Mouse (Mus musculus) MEL (cell line): ENCODE measurements at regions not wholly inside any gene's neighbourhood (a gene's known extent, or its start where the extent isn't known, plus 50 kb on each side); places are given as distances from the start of the nearest gene placed in this dataset.

Experiments
- DNase-seq: peaks from one replicate; pipeline ENCODE4 v3.0.0; 2011; ENCODE audit warnings: low read depth, low spot score
- H3K27ac ChIP-seq: 2 replicates; pipeline ENCODE4 v1.5.1; 2012; ENCODE audit warnings: low read depth, mild to moderate bottlenecking, control low read depth, low read length, moderate library complexity; ENCODE audit not compliant: control insufficient read depth
- H3K27me3 ChIP-seq, 2 experiments: fragments of 150-350 bp in 1 of 2; sonication (generic) in 1 of 2; 2 replicates each; pipeline ENCODE4 v1.6.1; 2012; ENCODE audit warnings: low read length in 2 of 2, mild to moderate bottlenecking in 2 of 2, improper control_type of control experiment in 1 of 2, moderate library complexity in 1 of 2; ENCODE audit not compliant: insufficient read depth in 2 of 2, control insufficient read depth in 1 of 2
- H3K36me3 ChIP-seq, 2 experiments: 2 replicates each; pipeline ENCODE4 v1.6.1; 2012 to 2014; ENCODE audit warnings: low read length in 2 of 2, improper control_type of control experiment in 1 of 2, inconsistent platforms in 1 of 2, mild to moderate bottlenecking in 1 of 2; ENCODE audit not compliant: insufficient read depth in 2 of 2, control insufficient read depth in 1 of 2
- H3K4me1 ChIP-seq, 2 experiments: fragments of 150-350 bp in 1 of 2; sonication (generic) in 1 of 2; 2 replicates each; pipeline ENCODE4 v1.6.1; 2012; ENCODE audit warnings: low read length in 2 of 2, improper control_type of control experiment in 1 of 2, mild to moderate bottlenecking in 1 of 2; ENCODE audit not compliant: insufficient read depth in 2 of 2, control insufficient read depth in 1 of 2
- H3K4me3 ChIP-seq, 2 experiments: fragments of 150-350 bp in 1 of 2; sonication (generic) in 1 of 2; 2 replicates each; pipeline ENCODE4 v1.5.1; 2012; ENCODE audit warnings: low read depth in 2 of 2, low read length in 2 of 2, mild to moderate bottlenecking in 2 of 2, moderate library complexity in 2 of 2, control low read depth in 1 of 2, improper control_type of control experiment in 1 of 2; ENCODE audit not compliant: control insufficient read depth in 1 of 2, insufficient read depth in 1 of 2
- H3K79me2 ChIP-seq: 2 replicates; pipeline ENCODE4 v1.6.1; 2012; ENCODE audit warnings: mild to moderate bottlenecking, low read length, moderate library complexity; ENCODE audit not compliant: control insufficient read depth, poor library complexity, insufficient read depth
- H3K9ac ChIP-seq: 2 replicates; pipeline ENCODE4 v1.6.1; 2012; ENCODE audit warnings: low read depth, mild to moderate bottlenecking, control low read depth, low read length, moderate library complexity; ENCODE audit not compliant: control insufficient read depth, poor library complexity, severe bottlenecking
- H3K9me3 ChIP-seq: fragments of 150-350 bp; sonication (generic); replicated peaks from 2 replicates; pipeline ENCODE4 v1.6.1; 2012; ENCODE audit warnings: mild to moderate bottlenecking, low read length, improper control_type of control experiment, moderate library complexity; ENCODE audit not compliant: insufficient read depth
- BHLHE40 ChIP-seq: IDR thresholded peaks from 2 replicates; pipeline ENCODE4 v1.6.1; 2012; ENCODE audit warnings: low read depth, mild to moderate bottlenecking, inconsistent platforms, low read length, improper control_type of control experiment, borderline replicate concordance
- CHD2 ChIP-seq: IDR thresholded peaks from 2 replicates; pipeline ENCODE4 v1.6.1; 2011; ENCODE audit warnings: low read length, improper control_type of control experiment
- CTCF ChIP-seq, 3 experiments: IDR thresholded peaks in 2 of 3; conservative IDR thresholded peaks in 1 of 3; 2 replicates each; pipeline ENCODE4 v1.5.1; 2011 to 2012; ENCODE audit warnings: low read length in 3 of 3, low read depth in 2 of 3, mild to moderate bottlenecking in 2 of 3, improper control_type of control experiment in 1 of 3, inconsistent platforms in 1 of 3, mixed read lengths in 1 of 3, moderate library complexity in 1 of 3; ENCODE audit not compliant: control insufficient read depth in 1 of 3, insufficient read depth in 1 of 3, poor library complexity in 1 of 3, severe bottlenecking in 1 of 3
- ELF1 ChIP-seq: IDR thresholded peaks from 2 replicates; pipeline ENCODE4 v1.6.1; 2014; ENCODE audit warnings: low read depth, mild to moderate bottlenecking, inconsistent platforms, low read length, improper control_type of control experiment, moderate library complexity
- GATA1 ChIP-seq: IDR thresholded peaks from 2 replicates; pipeline ENCODE4 v1.6.1; 2011; ENCODE audit warnings: low read depth, low read length, improper control_type of control experiment
- HCFC1 ChIP-seq: IDR thresholded peaks from 2 replicates; pipeline ENCODE4 v1.6.1; 2012; ENCODE audit warnings: low read depth, mild to moderate bottlenecking, inconsistent platforms, low read length, improper control_type of control experiment, moderate library complexity
- JUND ChIP-seq: IDR thresholded peaks from 2 replicates; pipeline ENCODE4 v1.6.1; 2011; ENCODE audit warnings: low read depth, mild to moderate bottlenecking, improper control_type of control experiment, low read length
- KAT2A ChIP-seq: conservative IDR thresholded peaks from 2 replicates; pipeline ENCODE4 v1.6.1; 2012; ENCODE audit warnings: low read depth, low read length, improper control_type of control experiment, inconsistent platforms
- MAX ChIP-seq: IDR thresholded peaks from 2 replicates; pipeline ENCODE4 v1.6.1; 2011; ENCODE audit warnings: low read length, improper control_type of control experiment
- MAZ ChIP-seq: IDR thresholded peaks from 2 replicates; pipeline ENCODE4 v1.6.1; 2012; ENCODE audit warnings: low read depth, mild to moderate bottlenecking, inconsistent platforms, low read length, improper control_type of control experiment
- MXI1 ChIP-seq: IDR thresholded peaks from 2 replicates; pipeline ENCODE4 v1.6.1; 2011; ENCODE audit warnings: mild to moderate bottlenecking, low read depth, low read length, improper control_type of control experiment
- MYC ChIP-seq: IDR thresholded peaks from 2 replicates; pipeline ENCODE4 v1.6.1; 2011; ENCODE audit warnings: low read depth, mild to moderate bottlenecking, low read length, improper control_type of control experiment, moderate library complexity
- NELFE ChIP-seq: IDR thresholded peaks from 2 replicates; pipeline ENCODE4 v1.6.1; 2011; ENCODE audit warnings: low read depth, low read length, improper control_type of control experiment
- RCOR1 ChIP-seq: IDR thresholded peaks from 2 replicates; pipeline ENCODE4 v1.6.1; 2012; ENCODE audit warnings: low read depth, mild to moderate bottlenecking, inconsistent platforms, low read length, improper control_type of control experiment
- SMC3 ChIP-seq: IDR thresholded peaks from 2 replicates; pipeline ENCODE4 v1.6.1; 2011; ENCODE audit warnings: low read depth, low read length, improper control_type of control experiment
- TAL1 ChIP-seq: IDR thresholded peaks from 2 replicates; pipeline ENCODE4 v1.6.1; 2012; ENCODE audit warnings: mild to moderate bottlenecking, inconsistent platforms, low read length, moderate library complexity, mixed read lengths
- TBP ChIP-seq: IDR thresholded peaks from 2 replicates; pipeline ENCODE4 v1.8.0; 2011; ENCODE audit warnings: low read depth, low read length, improper control_type of control experiment

DNA sequence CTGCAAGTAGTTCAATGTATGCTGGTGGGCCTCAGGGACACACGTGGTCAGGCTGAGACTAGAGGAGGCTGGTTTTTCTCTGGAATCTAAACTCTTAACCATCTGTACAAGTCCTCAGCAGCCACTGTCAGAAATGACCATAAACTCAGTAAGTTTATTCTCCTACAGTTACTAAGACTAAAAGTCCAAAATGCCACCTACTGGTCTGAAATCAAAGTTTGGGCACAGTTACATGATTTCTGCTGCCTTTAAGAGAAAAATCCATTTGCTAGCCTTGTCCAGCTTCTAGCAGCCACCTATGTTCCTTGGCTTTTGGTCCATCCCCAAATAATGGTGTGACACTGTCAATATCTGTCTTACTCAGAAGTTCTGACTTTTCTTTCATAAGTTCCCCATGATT, 300.2 kb upstream of the Thbs1 start:
- no peaks in the 10 kb centered on the region for H3K36me3 ChIP-seq
- H3K27ac ChIP-seq, result no peak overlapping the region
- H3K79me2 ChIP-seq, result no peaks in the 10 kb centered on the region
- no peaks in the 10 kb centered on the region for H3K27me3 ChIP-seq
- H3K9ac ChIP-seq, result no peak overlapping the region
- no peaks in the 10 kb centered on the region for H3K9me3 ChIP-seq
- no peak overlapping the region for H3K4me3 ChIP-seq
- H3K4me1 ChIP-seq, result no peaks in the 10 kb centered on the region
- TF ChIP-seq KAT2A, result no peak
- no peak for TF ChIP-seq HCFC1
- no peak for TF ChIP-seq MYC
- no peak for TF ChIP-seq MXI1
- TF ChIP-seq CHD2, result no peak
- TF ChIP-seq TBP, result no peak
- no peak for TF ChIP-seq TAL1
- TF ChIP-seq GATA1, result no peak
- TF ChIP-seq MAZ, result no peak
- TF ChIP-seq, all 39 proteins: peak for 0
- no peak for DNase-seq

DNA sequence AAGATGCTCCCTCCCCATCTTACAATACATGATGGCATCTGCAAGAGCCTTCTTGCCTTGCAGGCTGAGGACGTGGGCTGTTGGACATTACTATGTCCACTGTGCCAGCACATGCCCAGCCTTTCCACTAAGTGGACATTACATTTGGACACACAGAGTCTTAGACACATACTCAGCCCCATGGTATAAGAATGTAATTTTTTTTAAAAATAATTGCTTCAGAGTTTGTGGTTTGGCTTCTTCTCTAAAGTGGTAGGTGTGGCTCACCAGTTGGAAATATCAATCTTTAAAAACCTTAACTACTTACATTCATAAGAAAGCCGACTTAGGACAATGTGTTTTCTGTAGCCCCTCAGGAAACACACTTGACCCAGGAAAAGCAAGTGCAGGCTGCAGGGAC, 299.7 kb upstream of the Thbs1 start:
- H3K27me3 ChIP-seq, result no peaks in the 10 kb centered on the region
- TF ChIP-seq TAL1, result no peak
- no peak for TF ChIP-seq MAX
- TF ChIP-seq CTCF (IDR thresholded peaks at IDR 0.05 in 2 of 3, conservative IDR thresholded peaks at IDR 0.05 in 1 of 3; ENCODE audit: control insufficient read depth in 1 of 3, insufficient read depth in 1 of 3, low read depth in 2 of 3, low read length in 3 of 3, poor library complexity in 1 of 3, severe bottlenecking in 1 of 3), result no peak
- TF ChIP-seq GATA1, result no peak
- TF ChIP-seq ELF1, result no peak
- no peak for TF ChIP-seq NELFE
- TF ChIP-seq BHLHE40, result no peak
- TF ChIP-seq JUND, result no peak
- no peak for TF ChIP-seq MXI1
- no peak for TF ChIP-seq SMC3

GRCm38 (mm10) chr2:117819701-117820225, 291.9 kb upstream of the Thbs1 start:
- H3K4me1 ChIP-seq, result no peaks in the 10 kb centered on the region
- no peak overlapping the region for H3K9ac ChIP-seq
- no peak for DNase-seq
- no peaks in the 10 kb centered on the region for H3K9me3 ChIP-seq
- no peak overlapping the region for H3K4me3 ChIP-seq
- no peaks in the 10 kb centered on the region for H3K36me3 ChIP-seq
- TF ChIP-seq RCOR1 (no peak), MAZ (no peak), TBP (no peak)
- H3K79me2 ChIP-seq, result no peaks in the 10 kb centered on the region
- H3K27ac ChIP-seq, result no peak overlapping the region
- H3K27me3 ChIP-seq, result no peaks in the 10 kb centered on the region; a peak in 1 of 4 replicates

More for the DNA sequence above, 299.7 kb upstream of the Thbs1 start:
- Histone ChIP-seq H3K9ac (no peak overlapping the region), H3K4me1 (no peaks in the 10 kb centered on the region), H3K4me3 (no peak overlapping the region), H3K27ac (no peak overlapping the region), H3K79me2 (no peaks in the 10 kb centered on the region), H3K36me3 (no peaks in the 10 kb centered on the region), H3K9me3 (no peaks in the 10 kb centered on the region)
- DNase-seq, result no peak
